Mouse (Mus musculus) stomach, postnatal 0 days (tissue): Measurements from ENCODE around the gene Slc29a3. TPM values are rescaled to one million over a fixed set of nuclear protein-coding genes. Genes with fewer than 3 reads are reported as not detected.
"Not testable (repeated sequence)": the region's sequence is repeated elsewhere in the genome, so short reads cannot be mapped to it uniquely, and the experiment has no call there.

Experiments
- ATAC-seq: fragments of 200-750 bp; cut with Nextera tagmentation; 2 replicates; pipeline ENCODE4 v1.8.0; 2017; ENCODE audit not compliant: low FRiP score, low TSS enrichment
- DNase-seq: peaks from one replicate; pipeline ENCODE4 v3.0.0-alpha.2; 2016; ENCODE audit warnings: low spot score
- H3K27ac ChIP-seq: fragments of 300-500 bp; sonication (generic); replicated peaks from 2 replicates; pipeline ENCODE4 v1.5.1; 2014; ENCODE audit warnings: mild to moderate bottlenecking, control low read depth
- H3K27me3 ChIP-seq: fragments of 300-500 bp; sonication (generic); 2 replicates; pipeline ENCODE4 v1.6.1; 2014; ENCODE audit warnings: low read length; ENCODE audit not compliant: control insufficient read depth, insufficient read depth
- H3K36me3 ChIP-seq: fragments of 300-500 bp; sonication (generic); 2 replicates; pipeline ENCODE4 v1.6.1; 2014; ENCODE audit warnings: low read length, mixed read lengths; ENCODE audit not compliant: control insufficient read depth, insufficient read depth
- H3K4me1 ChIP-seq: fragments of 300-500 bp; sonication (generic); replicated peaks from 2 replicates; pipeline ENCODE4 v1.6.1; 2014; ENCODE audit warnings: antibody characterized with exemption; ENCODE audit not compliant: control insufficient read depth, insufficient read depth
- H3K4me2 ChIP-seq: fragments of 300-500 bp; sonication (generic); replicated peaks from 2 replicates; pipeline ENCODE4 v1.6.1; 2014; ENCODE audit warnings: low read depth, mild to moderate bottlenecking, control low read depth, moderate library complexity
- H3K4me3 ChIP-seq: fragments of 300-500 bp; sonication (generic); 2 replicates; pipeline ENCODE4 v1.5.1; 2014; ENCODE audit warnings: low read depth, low read length, control low read depth
- H3K9ac ChIP-seq: fragments of 300-500 bp; sonication (generic); 2 replicates; pipeline ENCODE4 v1.6.1; 2014; ENCODE audit warnings: mild to moderate bottlenecking, low read length, control low read depth, mixed read lengths
- H3K9me3 ChIP-seq: fragments of 300-500 bp; sonication (generic); 2 replicates; pipeline ENCODE4 v1.6.1; 2016; ENCODE audit warnings: low read length; ENCODE audit not compliant: control insufficient read depth
- CTCF ChIP-seq: IDR thresholded peaks from 2 replicates; pipeline ENCODE4 v1.5.1; 2016; ENCODE audit warnings: antibody characterized with exemption, low read depth, mild to moderate bottlenecking, moderate library complexity
- EP300 ChIP-seq: optimal IDR thresholded peaks from 2 replicates; pipeline ENCODE3; 2016; ENCODE audit warnings: antibody characterized with exemption
- WGBS: fragments of 180-500 bp; shearing (Covaris S2); extraction: QIAGEN DNeasy Blood & Tissue Kit; methylation state at CpG from one replicate; pipeline ENCODE4 v1.1.7; 2014; 5-methylcytosine and 5-hydroxymethylcytosine counted together
- polyA plus RNA-seq: library from polyadenylated mRNA; unstranded; fragments of >200 nt; fragmentation: Nextera tagmentation; extraction: Ambion mirVana; gene quantifications from 2 replicates; pipeline ENCODE4 v1.2.1, GENCODE M21; 2015

Slc29a3 gene
- polyA plus RNA-seq, 1 experiment from 2014 or later: 5.8 TPM

DNA sequence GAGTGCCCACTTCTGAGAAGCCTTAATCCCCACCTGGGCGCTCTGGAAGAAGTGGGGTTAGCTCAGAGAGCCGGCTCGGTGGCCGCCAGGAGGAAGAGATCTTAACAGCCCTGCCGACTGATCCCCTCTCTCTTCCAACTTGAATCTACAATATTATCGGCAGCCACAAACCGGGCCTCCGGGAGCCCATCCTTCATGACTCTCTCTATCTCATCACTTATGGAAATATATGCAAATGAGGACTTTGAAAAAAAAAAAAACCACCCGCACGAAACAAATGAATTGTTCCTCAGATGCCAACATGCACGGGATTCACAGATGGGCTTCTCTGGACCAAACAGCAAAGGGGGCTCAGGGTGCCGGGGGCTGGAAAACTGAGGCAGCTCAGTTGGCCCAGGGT lies 31.0 kb downstream of the Slc29a3 start:
- WGBS: 55% methylated on average over 12 of the region's 12 CpGs
- Histone ChIP-seq H3K27me3 (no peaks in the 10 kb centered on the region), H3K9me3 (no peaks in the 10 kb centered on the region), H3K4me2 (no peak overlapping the region), H3K4me1 (no peaks in the 10 kb centered on the region), H3K9ac (no peak overlapping the region), H3K4me3 (no peak overlapping the region), H3K36me3 (no peaks in the 10 kb centered on the region; the same call in 1 of the 2 replicates), H3K27ac (no peak overlapping the region)
- ATAC-seq: no peak
- TF ChIP-seq EP300 (no peak), CTCF (no peak)
- DNase-seq: no peak

GRCm38 (mm10) chr10:60720461-60720860 lies 32.1 kb downstream of the Slc29a3 start:
- no peak for DNase-seq
- ATAC-seq: no peak
- H3K9ac ChIP-seq: no peak overlapping the region

DNA sequence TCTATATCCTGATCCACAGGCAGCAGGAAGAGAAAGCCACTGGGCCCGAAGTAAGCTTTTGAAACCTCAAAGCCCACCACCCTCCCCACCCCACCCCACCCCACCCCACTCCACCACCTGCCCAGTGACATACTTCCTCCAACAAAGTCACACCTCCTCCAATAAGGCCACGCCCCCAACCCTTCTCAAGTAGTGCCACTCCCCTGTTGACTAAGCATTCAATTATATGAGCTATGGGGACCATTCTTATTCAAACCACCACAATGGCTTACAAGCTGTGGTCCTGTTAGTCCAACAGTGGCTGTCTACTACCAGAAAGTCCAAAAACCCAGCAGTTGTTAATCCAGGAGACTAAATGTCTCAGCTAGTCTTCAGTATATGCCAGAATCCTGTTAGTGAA lies 34.1 kb downstream of the Slc29a3 start:
- no peak for ATAC-seq

More at GRCm38 (mm10) chr10:60720461-60720860, 32.1 kb downstream of the Slc29a3 start:
- TF ChIP-seq EP300: no peak
- TF ChIP-seq CTCF: no peak
- peaks cover 7% of the 10 kb centered on the region for H3K36me3 ChIP-seq
- H3K27me3 ChIP-seq: no peaks in the 10 kb centered on the region
- no peak overlapping the region for H3K4me3 ChIP-seq
- no peaks in the 10 kb centered on the region for H3K9me3 ChIP-seq
- H3K27ac ChIP-seq: no peak overlapping the region
- no peaks in the 10 kb centered on the region for H3K4me1 ChIP-seq
- H3K4me2 ChIP-seq: no peak overlapping the region
- 79% methylated on average over 5 of the region's 5 CpGs for WGBS

DNA sequence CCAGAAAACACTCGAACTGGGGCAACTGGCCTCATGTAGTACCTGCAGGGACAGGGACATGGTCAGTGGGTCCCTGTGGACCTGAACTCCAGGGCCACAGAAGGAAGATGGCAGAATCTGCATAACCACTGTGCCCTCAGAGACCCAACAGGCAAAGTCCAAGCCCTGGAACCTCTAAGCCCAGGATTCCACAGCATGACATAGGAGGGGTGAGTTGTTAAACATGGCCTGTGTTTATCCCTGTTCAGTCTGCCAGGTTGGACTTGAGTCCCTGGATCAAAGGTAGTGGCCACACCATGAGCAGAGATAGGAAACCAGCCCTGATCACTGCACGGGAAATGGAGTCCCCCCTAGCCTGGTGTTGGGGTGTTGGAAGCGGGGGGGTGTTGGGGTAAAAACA lies 36.1 kb downstream of the Slc29a3 start:
- TF ChIP-seq CTCF (no peak), EP300 (no peak)
- Histone ChIP-seq H3K9me3 (no peaks in the 10 kb centered on the region), H3K4me3 (no peak overlapping the region), H3K9ac (no peak overlapping the region), H3K27me3 (no peaks in the 10 kb centered on the region), H3K36me3 (peaks cover 14% of the 10 kb centered on the region), H3K4me2 (no peak overlapping the region), H3K27ac (no peak overlapping the region), H3K4me1 (no peaks in the 10 kb centered on the region)
- WGBS: 93% methylated on average over 3 of the region's 3 CpGs
- no peak for ATAC-seq
- no peak for DNase-seq

More for the DNA sequence above, 34.1 kb downstream of the Slc29a3 start:
- Histone ChIP-seq H3K27me3 (no peaks in the 10 kb centered on the region), H3K4me1 (no peaks in the 10 kb centered on the region), H3K4me2 (no peak overlapping the region), H3K9me3 (no peaks in the 10 kb centered on the region), H3K27ac (no peak overlapping the region), H3K9ac (no peak overlapping the region), H3K36me3 (peaks cover 14% of the 10 kb centered on the region), H3K4me3 (no peak overlapping the region)
- DNase-seq: no peak
- TF ChIP-seq EP300 (no peak), CTCF (no peak)
- 88% methylated on average over 2 of the region's 2 CpGs for WGBS

- not testable (repeated sequence) for H3K9ac ChIP-seq, H3K4me3 ChIP-seq, H3K27me3 ChIP-seq, H3K9me3 ChIP-seq, ATAC-seq, H3K4me2 ChIP-seq, H3K27ac ChIP-seq, H3K4me1 ChIP-seq, DNase-seq
- peaks cover 14% of the 10 kb centered on the region for H3K36me3 ChIP-seq
- 51% methylated on average over 6 of the region's 8 CpGs for WGBS
Observed at GRCm38 (mm10) chr10:60712299-60712698, 40.3 kb downstream of the Slc29a3 start.

DNA sequence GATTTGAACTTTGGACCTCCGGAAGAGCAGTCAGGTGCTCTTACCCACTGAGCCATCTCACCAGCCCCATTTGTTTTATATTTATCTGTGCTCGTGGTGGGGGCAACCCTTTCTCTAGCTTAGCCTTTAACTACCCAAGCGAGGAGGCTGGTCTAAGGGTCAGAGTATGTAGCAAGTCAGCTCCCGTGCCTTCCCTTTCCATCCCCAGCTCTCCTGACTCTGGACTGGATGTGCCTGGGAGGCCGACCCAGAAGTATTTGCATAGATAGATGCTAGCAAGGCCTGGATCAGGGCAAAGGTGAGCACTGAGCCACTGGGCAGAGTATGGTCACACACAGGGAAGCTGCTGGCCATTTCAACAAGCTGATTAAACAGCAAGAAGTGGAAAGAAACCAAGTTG lies 43.8 kb downstream of the Slc29a3 start:
- no peak overlapping the region for H3K27ac ChIP-seq
- no peaks in the 10 kb centered on the region for H3K4me1 ChIP-seq
- H3K36me3 ChIP-seq: no peaks in the 10 kb centered on the region
- no peak overlapping the region for H3K4me2 ChIP-seq
- H3K27me3 ChIP-seq: no peaks in the 10 kb centered on the region
- DNase-seq (no peak), ATAC-seq (no peak)
- H3K9me3 ChIP-seq: no peaks in the 10 kb centered on the region
- no peak overlapping the region for H3K4me3 ChIP-seq
- no peak for TF ChIP-seq EP300
- no peak for TF ChIP-seq CTCF
- 82% methylated on average over 5 of the region's 5 CpGs for WGBS
- no peak overlapping the region for H3K9ac ChIP-seq
